Mouse (Mus musculus) CH12.LX (cell line): ENCODE data around the gene Cabin1. TPM values are rescaled to one million over a fixed set of nuclear protein-coding genes. Genes with fewer than 3 reads are reported as not detected.
A peak's percentile ranks its signal among the peaks of the same experiment; 100 is the strongest.

Source experiments
- DNase-seq: peaks from one replicate; pipeline ENCODE4 v3.0.0-alpha.2; 2013; ENCODE audit errors: extremely low read depth
- H3K27ac ChIP-seq: 2 replicates; pipeline ENCODE4 v1.5.1; 2012; ENCODE audit warnings: low read depth, mild to moderate bottlenecking, control low read depth, moderate library complexity; ENCODE audit not compliant: insufficient read depth
- H3K27me3 ChIP-seq: replicated peaks from 2 replicates; pipeline ENCODE3; 2012; ENCODE audit warnings: inconsistent platforms
- H3K36me3 ChIP-seq, 2 experiments: replicated peaks in 1 of 2; 2 replicates each; pipeline versions ENCODE3 to v1.6.1; 2012; ENCODE audit warnings: inconsistent platforms in 1 of 2, low read length in 1 of 2, mild to moderate bottlenecking in 1 of 2, mixed read lengths in 1 of 2, moderate library complexity in 1 of 2; ENCODE audit not compliant: control insufficient read depth in 1 of 2, insufficient read depth in 1 of 2
- H3K4me1 ChIP-seq, 2 experiments: 2 replicates each; pipeline ENCODE4 v1.6.1; 2012; ENCODE audit warnings: inconsistent platforms in 1 of 2, moderate library complexity in 1 of 2; ENCODE audit not compliant: insufficient read depth in 2 of 2, control insufficient read depth in 1 of 2
- H3K4me2 ChIP-seq: 2 replicates; pipeline ENCODE4 v1.6.1; 2012; ENCODE audit warnings: low read depth, mild to moderate bottlenecking, control low read depth; ENCODE audit not compliant: poor library complexity, insufficient read depth, severe bottlenecking
- H3K4me3 ChIP-seq, 3 experiments: fragments of 150-350 bp in 1 of 3; sonication (generic) in 1 of 3; replicated peaks in 1 of 3; 2 replicates each; pipeline versions ENCODE3 to v1.5.1; 2011 to 2012; ENCODE audit warnings: low read depth in 2 of 3, low read length in 2 of 3, mild to moderate bottlenecking in 2 of 3, moderate library complexity in 2 of 3, control low read depth in 1 of 3, improper control_type of control experiment in 1 of 3, inconsistent platforms in 1 of 3, mixed read lengths in 1 of 3; ENCODE audit not compliant: poor library complexity in 1 of 3
- H3K79me2 ChIP-seq: replicated peaks from 2 replicates; pipeline ENCODE4 v1.6.1; 2012; ENCODE audit warnings: mild to moderate bottlenecking, moderate library complexity; ENCODE audit not compliant: control insufficient read depth, poor library complexity, insufficient read depth, severe bottlenecking; ENCODE audit errors: extremely low read depth
- H3K9ac ChIP-seq: 2 replicates; pipeline ENCODE4 v1.6.1; 2012; ENCODE audit warnings: low read depth, mild to moderate bottlenecking, control low read depth, moderate library complexity; ENCODE audit not compliant: insufficient read depth
- H3K9me3 ChIP-seq: replicated peaks from 2 replicates; pipeline ENCODE3; 2012; ENCODE audit warnings: low read length, inconsistent platforms, mixed read lengths
- CHD2 ChIP-seq: IDR thresholded peaks from 2 replicates; pipeline ENCODE4 v1.6.1; 2011; ENCODE audit warnings: low read length, improper control_type of control experiment
- ELF1 ChIP-seq: IDR thresholded peaks from 2 replicates; pipeline ENCODE4 v1.6.1; 2014; ENCODE audit warnings: low read depth, mild to moderate bottlenecking, inconsistent platforms, low read length, improper control_type of control experiment
- HCFC1 ChIP-seq: IDR thresholded peaks from 2 replicates; pipeline ENCODE4 v1.6.1; 2012; ENCODE audit warnings: low read depth, mild to moderate bottlenecking, inconsistent platforms, low read length, improper control_type of control experiment
- JUN ChIP-seq: IDR thresholded peaks from 2 replicates; pipeline ENCODE4 v1.6.1; 2011; ENCODE audit warnings: low read depth, mild to moderate bottlenecking, low read length, improper control_type of control experiment, moderate library complexity; ENCODE audit not compliant: insufficient read depth
- JUND ChIP-seq: conservative IDR thresholded peaks from 2 replicates; pipeline ENCODE4 v1.6.1; 2011; ENCODE audit warnings: low read depth, low read length, improper control_type of control experiment
- KAT2A ChIP-seq: IDR thresholded peaks from 2 replicates; pipeline ENCODE4 v1.6.1; 2012; ENCODE audit warnings: low read length, improper control_type of control experiment, inconsistent platforms; ENCODE audit not compliant: insufficient replicate concordance
- MAZ ChIP-seq: IDR thresholded peaks from 2 replicates; pipeline ENCODE4 v1.6.1; 2012; ENCODE audit warnings: low read depth, mild to moderate bottlenecking, inconsistent platforms, low read length, improper control_type of control experiment, moderate library complexity
- MYC ChIP-seq: IDR thresholded peaks from 2 replicates; pipeline ENCODE4 v1.6.1; 2011; ENCODE audit warnings: low read depth, mild to moderate bottlenecking, improper control_type of control experiment, low read length
- POLR2A ChIP-seq: IDR thresholded peaks from 2 replicates; pipeline ENCODE4 v1.6.1; 2011; ENCODE audit warnings: low read depth, mild to moderate bottlenecking, improper control_type of control experiment, low read length
- POLR2AphosphoS2 ChIP-seq: IDR thresholded peaks from 2 replicates; pipeline ENCODE4 v1.6.1; 2011; ENCODE audit warnings: low read depth, low read length, improper control_type of control experiment
- RAD21 ChIP-seq: IDR thresholded peaks from 2 replicates; pipeline ENCODE4 v1.6.1; 2011; ENCODE audit warnings: low read depth, mild to moderate bottlenecking, low read length, improper control_type of control experiment, moderate library complexity
- TBP ChIP-seq: conservative IDR thresholded peaks from 2 replicates; pipeline ENCODE4 v1.6.1; 2011; ENCODE audit warnings: low read depth, low read length, improper control_type of control experiment
- TCF12 ChIP-seq: IDR thresholded peaks from 2 replicates; pipeline ENCODE4 v1.6.1; 2014; ENCODE audit warnings: low read depth, mild to moderate bottlenecking, inconsistent platforms, low read length, improper control_type of control experiment
- USF1 ChIP-seq: IDR thresholded peaks from 2 replicates; pipeline ENCODE4 v1.6.1; 2014; ENCODE audit warnings: low read depth, mild to moderate bottlenecking, inconsistent platforms, low read length, improper control_type of control experiment
- ZC3H11A ChIP-seq: IDR thresholded peaks from 2 replicates; pipeline ENCODE4 v1.6.1; 2012; ENCODE audit warnings: low read depth, mild to moderate bottlenecking, inconsistent platforms, low read length, improper control_type of control experiment
- ZMIZ1 ChIP-seq: IDR thresholded peaks from 2 replicates; pipeline ENCODE4 v1.6.1; 2012; ENCODE audit warnings: low read depth, mild to moderate bottlenecking, inconsistent platforms, low read length, improper control_type of control experiment
- dilution Hi-C: fragments of 300-500 bp; cut with MboI; formaldehyde crosslinking; loops from 2 replicates; pipeline ENCODE4 v1.14.3; 2020; ENCODE audit warnings: low sequenced_read_pairs; ENCODE audit not compliant: extremely low pct_unique_long_range_greater_than_20kb, extremely low pct_ligation_motif_present
- in situ Hi-C: fragments of 300-500 bp; cut with MboI; formaldehyde crosslinking; loops from 3 replicates; pipeline ENCODE4 v1.14.3; 2019; ENCODE audit warnings: low sequenced_read_pairs, low pct_ligation_motif_present, low pct_unique_long_range_greater_than_20kb, mixed read lengths
- polyA plus RNA-seq: library from polyadenylated mRNA; unstranded; fragments of >175 nt; gene quantifications from 2 replicates; pipeline ENCODE4 v1.2.1, GENCODE M21; 2012; ENCODE audit warnings: low read depth; ENCODE audit not compliant: insufficient read length
- total RNA-seq, 2 experiments: library from RNA; depleted of rRNA; stranded (reverse); fragments of 300-350 nt in 1 of 2; fragments of >200 nt in 1 of 2; gene quantifications; 2 replicates each; pipeline ENCODE4 v1.2.3; 2012 to 2014

Gene Cabin1
- total and polyA plus RNA-seq, 3 experiments = 12.0 to 46.0 (median 29.0) TPM

- H3K79me2 ChIP-seq = no peaks in the 10 kb centered on the region
- peak; percentile 78 for DNase-seq
- dilution Hi-C loops (no loop called here), in situ Hi-C loops (no loop called here)
- peaks cover 31 to 40% of the 10 kb centered on the region in 2 experiments for H3K4me1 ChIP-seq
- no peaks in the 10 kb centered on the region for H3K27me3 ChIP-seq
- H3K4me3 ChIP-seq = no peak overlapping the region
- no peaks in the 10 kb centered on the region for H3K9me3 ChIP-seq
- H3K9ac ChIP-seq = no peak overlapping the region
- H3K27ac ChIP-seq = no peak overlapping the region
- TF ChIP-seq ZC3H11A (no peak), MYC (0 out of 2 replicates have a peak, but pooled peaks have one; percentile 37)
- no peak overlapping the region for H3K4me2 ChIP-seq
- H3K36me3 ChIP-seq = peaks cover 15 to 65% of the 10 kb centered on the region in 2 experiments
Measured at GRCm38 (mm10) chr10:75641721-75642222, 122.4 kb downstream of the Cabin1 start.

- Histone ChIP-seq H3K4me2 (no peak overlapping the region), H3K4me1 (peaks cover 22 to 39% of the 10 kb centered on the region in 2 experiments), H3K9ac (no peak overlapping the region), H3K4me3 (no peak overlapping the region), H3K36me3 (peaks cover 0 to 42% of the 10 kb centered on the region in 2 experiments), H3K27me3 (no peaks in the 10 kb centered on the region), H3K27ac (no peak overlapping the region), H3K79me2 (no peaks in the 10 kb centered on the region), H3K9me3 (no peaks in the 10 kb centered on the region)
- TF ChIP-seq ELF1 (no peak), JUND (no peak), HCFC1 (no peak), POLR2AphosphoS2 (no peak), MAZ (no peak), TCF12 (no peak), USF1 (no peak), CHD2 (no peak), POLR2A (no peak), KAT2A (no peak), TBP (no peak), RAD21 (no peak), ZMIZ1 (no peak), JUN (no peak)
- in situ Hi-C loops (loop anchor here (10.0 kb wide), 1 partner anchor 53 kb away; the partner anchor contains the start of gene Ggt5), dilution Hi-C loops (no loop called here)
- no peak for DNase-seq
Measured at GRCm38 (mm10) chr10:75637711-75638110, 126.4 kb downstream of the Cabin1 start.
